Comparison of ENCODE assay signal across 8 mouse cellular contexts in genomic region chr10:61452645-61453044, GRCm38 (mm10). TPM values are rescaled to one million over a fixed set of nuclear protein-coding genes. Genes with fewer than 3 reads are reported as not detected.
DNase-seq lines count a peak whose midpoint lies in the region; ATAC-seq lines count a peak whose summit lies in the region.

Gene Eif4ebp2, minus strand, starts transcription at chr10:61452661.

- peak; percentile 92 for ATAC-seq in inflammation-experienced regulatory T-cells, adult 6 months
- ATAC-seq in megakaryocyte-erythroid progenitor cell, adult 5-6 weeks (replicated peaks; ENCODE audit: low FRiP score, low TSS enrichment, poor library complexity, severe bottlenecking): peak; percentile 97

- DNase-seq in adrenal gland, adult (ENCODE audit: inconsistent age in 2 of 2, low spot score in 1 of 2): peak; percentile 98 to 100
- DNase-seq in embryo, embryonic 10.5 days (ENCODE audit: low spot score): peak; percentile 99
- peak; percentile 99 for DNase-seq in gastrocnemius, postnatal 14 days
- DNase-seq in left cerebral cortex, postnatal 10 days (ENCODE audit: extremely low spot score in 1 of 2, low spot score in 2 of 2): peak; percentile 98
- DNase-seq in right cerebral cortex, postnatal 25 days: peak; percentile 97
- peak; percentile 97 to 100 for DNase-seq in urinary bladder, postnatal 4 days (ENCODE audit: low spot score in 2 of 2)

- intact Hi-C loops in gastrocnemius, postnatal 14 days (cut with DNase I; ENCODE audit: low total_unique reads): no loop called here
- intact Hi-C loops in left cerebral cortex, postnatal 10 days (cut with DNase I): no loop called here

RNA-seq across cellular contexts. Expression of gene Eif4ebp2, which starts in this region (rescaled TPM):
- total RNA-seq in gastrocnemius, postnatal 14 days (2021): 10 to 100 TPM; 86.6 to 88.9 TPM
- polyA plus RNA-seq in inflammation-experienced regulatory T-cells, adult 6 months (2017; shearing (Covaris generic)): 10 to 100 TPM; 19.5 to 27.5 (median 24.2) TPM
- 10 to 100 TPM; 42.1 to 46.1 TPM for total RNA-seq in left cerebral cortex, postnatal 10 days (2021)
- 170 and 205 TPM in 2 replicates for total RNA-seq in megakaryocyte-erythroid progenitor cell, adult 5-6 weeks (2014; fragmentation: Nextera tagmentation)
- total RNA-seq in megakaryocyte-erythroid progenitor cell, adult 5-6 weeks (2017): 11.5 and 16.3 TPM in 2 replicates

Comparison
In these comparisons a context has a peak if more than half of its experiments do, and no peak if none do; other contexts are left out.
1. Peak in every context shown above with its lines: DNase-seq and ATAC-seq.